Mouse (Mus musculus) spleen, adult 12 weeks (tissue): ENCODE measurements at regions not wholly inside any gene's neighbourhood (a gene's known extent, or its start where the extent isn't known, plus 50 kb on each side); places are given as distances from the start of the nearest gene placed in this dataset.

Experiments
- DNase-seq: peaks from one replicate; pipeline ENCODE4 v3.0.0; 2022; ENCODE audit warnings: low spot score

DNA sequence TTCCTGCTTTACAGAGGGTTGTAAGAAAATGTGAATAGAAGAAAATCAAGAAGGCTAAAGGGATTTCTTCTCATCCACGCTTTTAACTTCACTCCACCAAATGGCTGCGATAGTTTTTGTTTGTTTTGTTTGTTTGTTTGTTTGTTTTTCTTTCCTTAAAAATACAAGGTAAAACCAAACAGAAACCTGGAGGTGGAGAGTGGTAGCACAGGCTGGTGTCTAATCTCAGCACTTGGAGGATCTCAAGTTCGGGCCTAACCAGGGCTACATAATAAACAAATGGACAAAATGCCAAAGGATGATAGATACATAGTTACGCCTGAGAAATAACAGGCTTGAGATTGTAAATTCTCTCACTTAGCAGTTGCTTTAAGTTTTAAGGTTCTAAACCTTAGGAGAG, 50.8 kb upstream of the Mboat1 start:
- no peak for DNase-seq

- peak; percentile 83 for DNase-seq
These were observed 51.3 kb upstream of the Mboat1 start for GRCm38 (mm10) chr13:30085005-30085404.

GRCm38 (mm10) chr13:30084386-30084785, 51.9 kb upstream of the Mboat1 start:
- DNase-seq: no peak

- peak; percentile 14 for DNase-seq
These were observed 52.3 kb upstream of the Mboat1 start for GRCm38 (mm10) chr13:30083949-30084348.

DNA sequence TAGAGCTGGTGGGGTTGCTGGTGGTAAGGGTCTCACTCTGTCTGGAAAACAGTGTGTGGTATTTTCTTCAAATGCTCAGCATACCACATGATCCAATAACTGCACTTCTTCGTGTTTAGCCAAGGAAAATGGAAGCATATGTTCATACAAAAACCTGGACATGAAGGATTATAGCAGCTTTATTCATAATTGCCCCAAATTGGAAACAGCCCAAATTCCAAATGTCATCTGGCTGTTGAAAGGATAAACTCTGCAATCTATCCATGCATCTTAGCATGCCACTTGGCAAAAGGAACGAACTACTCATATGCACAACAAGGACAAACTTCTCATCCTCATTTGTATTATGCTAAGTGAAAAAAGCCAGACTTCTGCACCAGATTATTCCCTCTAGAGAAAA, 53.5 kb upstream of the Mboat1 start:
- no peak for DNase-seq

DNA sequence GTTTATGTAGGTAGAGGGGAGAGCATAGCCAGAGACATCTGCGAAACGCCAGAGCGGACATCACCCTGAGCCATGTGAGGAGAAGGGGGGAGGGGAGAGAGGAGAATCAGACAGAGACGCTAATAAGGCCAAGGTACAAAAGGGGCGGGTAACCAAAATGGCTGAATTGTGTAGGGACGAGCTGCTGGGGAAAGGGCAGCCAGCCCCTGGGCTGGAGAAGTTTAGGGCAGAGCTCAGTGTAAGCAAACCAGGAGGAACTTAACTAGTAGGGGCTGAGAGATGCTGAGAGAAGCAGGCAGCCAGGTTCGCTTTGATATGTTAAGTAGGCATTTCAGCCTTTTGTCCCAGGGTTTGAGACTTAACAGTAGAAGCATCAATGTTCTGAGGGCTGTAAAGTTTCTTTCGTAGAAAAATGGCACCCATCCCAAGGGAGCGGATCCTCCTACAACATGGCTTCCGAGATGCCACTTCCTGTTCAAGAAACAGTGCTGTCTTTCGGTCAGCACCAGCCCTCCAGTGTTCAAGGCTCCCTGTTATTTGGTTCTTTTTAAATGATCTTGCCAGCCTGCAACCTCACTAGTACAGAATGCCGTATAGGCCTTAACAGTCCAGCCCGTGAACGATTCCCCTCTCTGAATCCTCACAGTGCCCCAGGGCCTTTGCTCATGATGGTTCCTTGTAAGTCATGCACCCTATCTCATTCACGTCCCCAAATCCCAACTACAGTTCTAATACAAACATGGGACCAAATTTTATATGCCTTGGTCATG, 55.4 kb upstream of the Mboat1 start:
- DNase-seq: no peak

GRCm38 (mm10) chr13:30074517-30075064, 61.7 kb upstream of the Mboat1 start:
- DNase-seq: no peak

GRCm38 (mm10) chr13:30074069-30074468, 62.2 kb upstream of the Mboat1 start:
- no peak for DNase-seq

GRCm38 (mm10) chr13:30069397-30069796, 66.9 kb upstream of the Mboat1 start:
- no peak for DNase-seq

DNA sequence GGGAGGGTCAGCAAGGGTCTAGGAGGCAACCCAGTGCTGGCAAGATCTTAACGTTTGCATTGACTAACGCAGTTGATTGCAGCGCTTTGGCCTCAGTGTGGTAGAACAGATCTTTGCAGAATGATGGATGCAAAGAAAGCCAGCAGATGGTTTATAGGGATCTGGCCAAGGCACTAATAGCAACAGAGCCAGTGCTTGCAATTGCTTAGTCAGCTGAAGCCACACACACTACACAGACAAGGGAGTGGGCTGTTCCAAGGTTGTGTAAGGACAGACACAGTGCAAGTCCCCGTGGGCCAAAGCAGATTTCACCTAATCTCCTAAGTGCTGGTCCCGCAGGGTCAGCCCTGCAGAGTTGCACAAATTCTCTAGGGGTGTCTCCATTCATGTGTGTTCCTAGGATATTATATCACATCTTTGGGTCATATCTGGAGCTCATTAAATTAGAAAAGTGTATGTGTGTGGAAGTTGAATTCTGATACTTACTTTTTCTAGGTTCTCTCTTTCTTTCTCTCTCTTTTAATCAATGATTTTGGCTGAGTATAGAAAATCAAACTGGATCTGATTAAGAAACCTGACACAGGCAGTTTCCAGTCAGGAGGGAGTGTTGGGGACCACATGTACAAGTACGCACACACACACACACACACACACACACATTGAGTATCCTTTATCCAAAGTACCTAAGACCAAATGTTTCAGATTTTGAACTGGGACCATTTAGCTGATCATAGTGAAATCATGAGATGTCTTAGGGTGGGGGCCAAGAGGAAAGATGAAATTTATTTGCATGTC, 68.5 kb upstream of the Mboat1 start:
- DNase-seq: no peak

GRCm38 (mm10) chr13:30065520-30065919, 70.8 kb upstream of the Mboat1 start:
- no peak for DNase-seq

DNA sequence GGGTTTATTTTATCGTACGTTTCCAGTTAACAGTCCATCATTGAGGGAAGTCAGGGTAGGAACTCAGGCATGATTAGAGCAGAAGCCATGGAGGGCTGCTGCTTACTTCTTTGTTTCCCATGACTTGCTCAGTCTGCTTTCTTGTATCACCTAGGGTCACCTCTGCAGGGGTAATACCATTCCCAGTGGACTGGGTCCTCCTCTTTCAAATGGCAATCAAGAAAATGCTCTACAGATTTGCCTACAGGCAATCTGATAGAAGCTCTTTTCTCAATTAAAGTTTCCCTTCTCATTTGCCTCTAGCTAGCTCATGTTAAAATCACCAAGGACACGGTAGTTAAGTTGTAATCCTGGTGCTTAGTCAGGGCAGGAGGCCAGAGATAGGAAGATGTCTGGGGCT, 72.5 kb upstream of the Mboat1 start:
- no peak for DNase-seq

DNA sequence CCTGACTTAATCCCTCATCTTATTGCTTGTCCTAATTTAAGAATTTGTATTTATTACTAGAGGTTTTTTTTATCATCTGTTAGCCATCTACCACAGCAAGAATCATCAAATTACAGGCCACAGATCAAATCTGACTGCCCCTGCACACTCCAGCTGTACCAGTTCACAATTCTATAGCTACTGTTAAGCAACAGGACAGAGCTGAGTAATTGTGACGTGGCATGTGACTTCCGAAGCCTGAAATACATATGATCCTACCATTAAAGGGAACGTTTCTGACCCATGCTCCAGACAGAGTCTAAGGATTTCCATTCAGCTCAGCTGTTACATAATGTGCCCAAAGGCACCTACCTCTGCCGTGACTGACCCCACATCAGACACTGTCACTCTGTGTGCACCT, 74.0 kb upstream of the Mboat1 start:
- DNase-seq: no peak

DNA sequence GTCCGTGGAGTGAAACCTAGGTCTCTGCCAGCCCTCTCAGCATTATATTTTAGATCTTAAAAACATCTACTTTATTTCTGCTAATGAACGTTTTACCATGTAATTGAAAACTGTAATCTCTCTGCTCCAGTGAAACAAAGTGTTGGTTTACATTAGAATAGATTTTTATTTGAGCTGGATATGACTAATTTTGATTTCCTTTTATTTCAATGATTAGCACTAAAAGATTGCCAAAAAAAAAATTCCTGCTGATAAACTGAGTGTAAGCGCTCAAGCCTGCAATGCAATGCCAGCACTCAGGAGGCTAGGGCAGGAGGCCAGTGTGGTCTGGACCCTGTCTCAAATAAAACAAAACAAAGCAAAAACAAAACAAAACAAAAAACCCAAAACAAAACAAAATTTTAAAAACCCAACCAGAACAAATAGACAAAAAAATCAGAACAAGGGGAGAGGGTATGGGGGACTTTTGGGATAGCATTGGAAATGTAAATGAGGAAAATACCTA, 69.3 kb upstream of the E2f3 start:
- no peak for DNase-seq

- DNase-seq: no peak
These were observed 66.2 kb upstream of the E2f3 start for GRCm38 (mm10) chr13:30051891-30052550.

GRCm38 (mm10) chr13:30050745-30051508, 65.1 kb upstream of the E2f3 start:
- no peak for DNase-seq

DNA sequence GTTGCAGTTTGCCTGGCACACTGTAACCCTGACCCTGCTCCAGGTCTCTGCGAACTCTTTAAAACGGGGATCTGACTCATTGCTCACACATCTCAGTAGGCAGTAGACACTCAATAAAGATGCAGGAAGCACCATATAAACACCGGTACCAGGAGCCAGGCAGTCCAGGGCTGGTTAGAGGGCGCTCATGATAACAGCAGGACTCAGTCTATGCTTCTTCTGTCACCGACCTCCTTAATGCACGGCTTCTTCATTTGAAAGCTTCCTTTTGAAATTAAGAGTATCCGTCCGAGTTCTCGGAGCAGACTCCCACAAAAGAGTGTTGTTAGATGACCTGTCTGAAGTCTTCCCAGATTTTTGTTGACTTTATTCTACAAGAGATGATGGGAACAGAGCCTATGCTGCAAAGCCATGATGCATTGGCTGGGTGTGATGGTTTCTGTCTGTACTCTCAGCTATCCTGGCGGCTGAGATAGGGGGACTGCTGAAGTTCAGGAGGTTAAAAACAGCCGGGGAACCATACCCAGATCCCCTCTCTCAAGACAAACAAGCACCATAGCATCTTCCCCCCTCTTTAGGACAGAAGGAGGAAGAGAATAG, 62.5 kb upstream of the E2f3 start:
- no peak for DNase-seq

- DNase-seq: no peak
These were observed 60.8 kb upstream of the E2f3 start for GRCm38 (mm10) chr13:30046504-30047169.

- no peak for DNase-seq
These were observed 60.2 kb upstream of the E2f3 start for GRCm38 (mm10) chr13:30046061-30046460.

GRCm38 (mm10) chr13:30045225-30045624, 59.4 kb upstream of the E2f3 start:
- DNase-seq: no peak

DNA sequence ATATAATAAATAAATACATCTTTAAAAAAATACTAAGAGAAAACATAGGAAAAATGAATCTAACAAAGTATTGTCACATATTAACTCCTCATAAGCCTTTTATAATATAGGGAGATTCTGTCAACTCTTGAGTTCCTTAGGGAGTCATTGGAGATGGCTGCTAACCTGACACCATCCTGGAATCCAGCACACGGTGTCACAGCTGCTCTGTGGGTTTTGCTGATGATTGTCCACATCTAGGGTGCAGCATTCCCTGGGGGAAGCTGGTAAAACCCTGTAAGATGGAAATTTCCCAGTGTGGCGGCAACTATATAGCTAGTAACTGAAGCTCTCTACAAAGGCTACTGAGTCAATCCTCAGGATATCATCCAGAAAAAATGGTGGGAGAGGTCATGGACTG, 58.9 kb upstream of the E2f3 start:
- no peak for DNase-seq
